Mouse (Mus musculus): ENCODE measurements around the gene Cyp27b1. TPM values are rescaled to one million over a fixed set of nuclear protein-coding genes. Genes with fewer than 3 reads are reported as not detected.

Cyp27b1 gene
- 0.12 and 0.18 TPM in 2 replicates for polyA plus RNA-seq (2015; fragmentation: Nextera tagmentation; extraction: Ambion mirVana)

DNA sequence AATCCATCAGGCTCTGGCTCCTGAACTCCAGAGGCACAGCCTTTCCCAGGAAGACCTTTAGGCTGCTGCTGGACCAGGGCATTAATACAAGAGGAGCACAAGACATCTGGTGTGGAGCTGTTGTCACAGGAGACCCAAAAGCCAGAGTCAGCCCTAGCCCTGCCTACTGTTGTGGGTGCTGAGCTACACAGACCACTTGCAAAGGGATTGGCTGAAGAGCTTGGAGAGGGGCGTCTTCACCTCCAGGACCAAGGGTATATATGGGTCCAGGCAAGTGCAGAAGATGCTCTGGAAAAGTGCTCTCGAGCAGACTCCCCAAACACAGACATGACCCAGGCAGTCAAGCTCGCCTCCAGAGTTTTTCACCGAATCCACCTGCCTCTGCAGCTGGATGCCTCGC, at the start of gene Cyp27b1:
TSS of gene Cyp27b1 (plus strand) at position 297 of the 400 bp plus-strand sequence.
- ATAC-seq, result no peak
- 0 out of 2 replicates have a peak, but pooled peaks cover 4% of the 10 kb centered on the region for H3K36me3 ChIP-seq (ENCODE audit: control insufficient read depth, insufficient read depth, low read length)
- H3K9ac ChIP-seq (ENCODE audit: low read depth, low read length), result no peak within 1 kb of the TSS
- no peak within 1 kb of the TSS for H3K27ac ChIP-seq (ENCODE audit: low read depth, low read length)
- H3K4me2 ChIP-seq (ENCODE audit: low read length), result peak within 1 kb of the TSS; percentile 13; the same call in 1 of the 2 replicates
- no peaks in the 10 kb centered on the region for H3K9me3 ChIP-seq (ENCODE audit: control insufficient read depth, low read length)
- H3K4me3 ChIP-seq (ENCODE audit: low read length), result peak within 1 kb of the TSS; percentile 12
- peaks cover 39% of the 10 kb centered on the region for H3K27me3 ChIP-seq (replicated peaks; ENCODE audit: control insufficient read depth, insufficient read depth, low read length)
- H3K4me1 ChIP-seq (ENCODE audit: control insufficient read depth, insufficient read depth, low read depth, low read length), result peaks cover 3% of the 10 kb centered on the region; the same call in 1 of the 2 replicates
- 34% methylated on average over 5 of the region's 5 CpGs for WGBS

DNA sequence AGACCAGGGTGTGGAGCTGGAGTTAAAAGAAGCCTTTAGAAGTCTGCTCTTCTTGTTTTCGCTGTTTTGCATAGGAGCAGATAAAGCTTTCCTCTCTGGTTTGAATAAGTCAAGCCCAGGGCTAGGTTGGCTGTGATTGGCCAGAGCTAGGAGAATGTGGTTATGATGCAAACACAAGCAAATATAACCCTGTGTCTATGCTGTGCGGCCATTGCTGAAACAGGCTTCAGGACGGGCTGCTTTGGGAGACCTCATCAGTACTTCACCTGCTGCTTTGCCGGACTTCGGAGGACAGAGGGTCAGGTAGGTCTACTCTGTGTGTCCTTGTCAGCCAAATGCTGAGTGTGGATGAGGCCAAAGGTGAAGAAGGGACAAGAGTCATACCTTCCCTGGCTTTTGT, 47.5 kb upstream of the Cyp27b1 start, which contains the start of gene Avil:
TSS of gene Avil (plus strand) at position 181 of the 400 bp plus-strand sequence.
- H3K4me2 ChIP-seq (ENCODE audit: low read length), result no peak within 1 kb of the TSS
- no peak within 1 kb of the TSS for H3K4me3 ChIP-seq (ENCODE audit: low read length)
- no peaks in the 10 kb centered on the region for H3K9me3 ChIP-seq (ENCODE audit: control insufficient read depth, low read length)
- H3K9ac ChIP-seq (ENCODE audit: low read depth, low read length), result no peak within 1 kb of the TSS
- no peaks in the 10 kb centered on the region for H3K4me1 ChIP-seq (ENCODE audit: control insufficient read depth, insufficient read depth, low read depth, low read length)
- WGBS, result 94% methylated on average over 5 of the region's 5 CpGs
- no peak within 1 kb of the TSS for H3K27ac ChIP-seq (ENCODE audit: low read depth, low read length)
- no peak for ATAC-seq
- H3K36me3 ChIP-seq (ENCODE audit: control insufficient read depth, insufficient read depth, low read length), result peaks cover 4% of the 10 kb centered on the region
- H3K27me3 ChIP-seq (replicated peaks; ENCODE audit: control insufficient read depth, insufficient read depth, low read length), result no peaks in the 10 kb centered on the region

DNA sequence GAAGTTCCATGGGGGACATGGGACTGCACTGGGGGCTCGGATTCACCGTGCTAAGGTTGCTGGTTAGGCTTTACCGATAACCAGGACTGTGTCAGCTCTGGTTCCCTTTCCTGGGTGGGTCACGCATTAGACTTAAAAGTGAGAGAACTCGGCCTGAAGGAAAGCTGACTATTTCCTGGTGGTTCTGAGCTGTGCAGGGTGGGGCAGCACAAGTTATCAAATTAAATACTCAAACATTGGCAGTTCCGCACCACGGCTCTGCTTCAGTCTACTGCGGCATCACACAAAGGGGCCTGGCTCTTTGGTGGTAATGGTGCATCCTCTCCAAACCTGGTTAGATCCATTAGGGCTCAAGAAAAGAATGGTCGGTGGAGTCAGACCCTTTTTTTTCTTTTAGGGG, 46.8 kb upstream of the Cyp27b1 start:
- ATAC-seq, result no peak
- Histone ChIP-seq H3K27ac (ENCODE audit: low read depth, low read length) (no peak overlapping the region), H3K27me3 (replicated peaks; ENCODE audit: control insufficient read depth, insufficient read depth, low read length) (no peaks in the 10 kb centered on the region), H3K4me1 (ENCODE audit: control insufficient read depth, insufficient read depth, low read depth, low read length) (no peaks in the 10 kb centered on the region), H3K9ac (ENCODE audit: low read depth, low read length) (no peak overlapping the region), H3K4me2 (ENCODE audit: low read length) (no peak overlapping the region), H3K9me3 (ENCODE audit: control insufficient read depth, low read length) (no peaks in the 10 kb centered on the region), H3K36me3 (ENCODE audit: control insufficient read depth, insufficient read depth, low read length) (peaks cover 4% of the 10 kb centered on the region), H3K4me3 (ENCODE audit: low read length) (no peak overlapping the region)
- WGBS, result 88% methylated on average over 9 of the region's 9 CpGs

DNA sequence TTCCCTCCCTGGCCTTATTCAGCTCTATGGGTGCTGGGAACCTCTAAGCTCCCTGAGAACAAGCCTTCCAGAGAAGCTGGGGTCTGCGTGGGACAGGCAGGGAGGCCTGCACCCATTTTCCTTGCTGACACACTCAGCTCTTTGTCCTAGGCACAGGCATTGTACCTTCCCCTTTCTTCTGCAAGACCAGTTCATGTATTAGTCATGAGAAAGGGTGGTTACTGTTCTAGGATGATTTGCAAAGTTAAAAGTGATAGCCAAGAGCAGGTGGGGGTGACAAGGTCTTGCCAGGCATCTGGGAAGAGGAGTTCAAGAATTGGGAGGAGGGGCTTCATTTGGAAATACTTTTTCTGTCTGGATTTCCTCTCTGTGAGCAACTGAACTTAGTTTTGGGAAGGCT, 46.0 kb upstream of the Cyp27b1 start:
- H3K4me1 ChIP-seq (ENCODE audit: control insufficient read depth, insufficient read depth, low read depth, low read length), result no peaks in the 10 kb centered on the region
- H3K9ac ChIP-seq (ENCODE audit: low read depth, low read length), result no peak overlapping the region
- ATAC-seq, result no peak
- no peak overlapping the region for H3K4me2 ChIP-seq (ENCODE audit: low read length)
- H3K9me3 ChIP-seq (ENCODE audit: control insufficient read depth, low read length), result no peaks in the 10 kb centered on the region
- WGBS, result 75% methylated on average over 1 of the region's 1 CpGs
- H3K36me3 ChIP-seq (ENCODE audit: control insufficient read depth, insufficient read depth, low read length), result peaks cover 4% of the 10 kb centered on the region
- H3K27ac ChIP-seq (ENCODE audit: low read depth, low read length), result no peak overlapping the region
- no peaks in the 10 kb centered on the region for H3K27me3 ChIP-seq (replicated peaks; ENCODE audit: control insufficient read depth, insufficient read depth, low read length)
- H3K4me3 ChIP-seq (ENCODE audit: low read length), result no peak overlapping the region

DNA sequence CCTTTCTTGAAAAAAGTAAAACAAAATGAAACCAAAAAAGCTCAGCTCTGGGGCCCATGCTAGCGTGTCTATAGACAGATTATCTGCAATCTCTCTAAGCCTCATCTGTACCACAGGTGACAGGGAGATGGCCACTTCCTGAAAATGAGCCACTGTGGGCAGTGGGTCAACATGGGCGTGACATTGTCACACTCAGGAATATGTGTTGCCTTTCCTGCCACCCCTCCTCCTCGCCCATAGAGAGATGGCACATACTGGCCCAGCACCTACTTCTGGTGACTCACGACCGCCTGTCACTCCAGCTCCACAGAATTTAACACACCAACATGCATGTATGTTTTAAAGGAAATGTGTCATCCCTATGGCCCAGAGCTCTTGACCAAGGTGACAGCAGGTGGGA, 45.3 kb upstream of the Cyp27b1 start:
- ATAC-seq, result no peak
- no peak overlapping the region for H3K9ac ChIP-seq (ENCODE audit: low read depth, low read length)
- no peak overlapping the region for H3K4me3 ChIP-seq (ENCODE audit: low read length)
- H3K4me1 ChIP-seq (ENCODE audit: control insufficient read depth, insufficient read depth, low read depth, low read length), result no peaks in the 10 kb centered on the region
- no peak overlapping the region for H3K4me2 ChIP-seq (ENCODE audit: low read length)
- no peaks in the 10 kb centered on the region for H3K9me3 ChIP-seq (ENCODE audit: control insufficient read depth, low read length)
- H3K27me3 ChIP-seq (replicated peaks; ENCODE audit: control insufficient read depth, insufficient read depth, low read length), result no peaks in the 10 kb centered on the region
- H3K27ac ChIP-seq (ENCODE audit: low read depth, low read length), result no peak overlapping the region
- WGBS, result 91% methylated on average over 5 of the region's 5 CpGs
- no peaks in the 10 kb centered on the region; the same call in none of the 2 replicates for H3K36me3 ChIP-seq (ENCODE audit: control insufficient read depth, insufficient read depth, low read length)

DNA sequence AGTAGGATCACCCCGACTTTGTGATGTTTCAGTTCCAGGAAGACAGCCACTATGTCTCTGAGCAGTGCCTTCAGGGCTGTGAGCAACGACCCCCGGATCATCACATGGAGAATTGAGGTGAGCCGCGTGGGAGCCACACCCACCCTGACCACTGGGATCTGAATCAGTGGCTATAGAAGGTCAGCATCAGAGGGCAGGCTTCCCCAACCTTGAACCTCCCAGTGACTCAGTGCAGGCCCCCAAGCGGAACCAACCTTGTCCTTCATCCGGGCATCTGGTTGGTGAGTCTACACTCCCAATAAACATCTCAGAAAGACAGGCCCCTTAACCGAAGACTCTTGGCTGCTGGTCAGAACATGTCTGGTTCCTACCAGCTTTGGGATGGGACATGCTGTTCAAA, 44.7 kb upstream of the Cyp27b1 start:
- no peak for ATAC-seq
- WGBS, result 87% methylated on average over 8 of the region's 8 CpGs
- H3K4me1 ChIP-seq (ENCODE audit: control insufficient read depth, insufficient read depth, low read depth, low read length), result no peaks in the 10 kb centered on the region

DNA sequence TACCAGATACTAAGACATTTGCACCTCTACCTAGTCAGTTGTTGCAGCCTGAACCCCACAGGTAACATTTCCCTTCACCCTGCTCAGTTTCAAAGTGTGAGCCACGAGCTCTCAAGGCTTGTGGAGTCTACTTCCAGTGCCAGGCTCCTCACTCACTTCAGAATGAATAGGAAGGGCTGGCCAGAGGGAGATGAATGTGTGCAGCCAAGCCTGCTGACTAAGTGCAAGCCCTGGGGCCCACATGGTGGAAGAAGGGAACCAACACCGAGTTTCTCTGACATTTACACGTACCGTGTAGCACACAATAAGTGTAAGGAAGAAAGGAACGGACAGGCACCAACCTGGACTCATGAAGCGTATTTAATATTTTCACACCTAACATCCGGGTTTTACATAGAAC, 44.2 kb upstream of the Cyp27b1 start:
- no peak overlapping the region for H3K9ac ChIP-seq (ENCODE audit: low read depth, low read length)
- H3K4me1 ChIP-seq (ENCODE audit: control insufficient read depth, insufficient read depth, low read depth, low read length), result no peaks in the 10 kb centered on the region
- no peaks in the 10 kb centered on the region for H3K9me3 ChIP-seq (ENCODE audit: control insufficient read depth, low read length)
- H3K27ac ChIP-seq (ENCODE audit: low read depth, low read length), result no peak overlapping the region
- 72% methylated on average over 7 of the region's 7 CpGs for WGBS
- H3K4me2 ChIP-seq (ENCODE audit: low read length), result no peak overlapping the region
- ATAC-seq, result no peak
- H3K4me3 ChIP-seq (ENCODE audit: low read length), result no peak overlapping the region
- no peaks in the 10 kb centered on the region; the same call in 1 of the 2 replicates for H3K36me3 ChIP-seq (ENCODE audit: control insufficient read depth, insufficient read depth, low read length)
- H3K27me3 ChIP-seq (replicated peaks; ENCODE audit: control insufficient read depth, insufficient read depth, low read length), result no peaks in the 10 kb centered on the region

More for the DNA sequence above, 44.7 kb upstream of the Cyp27b1 start:
- Histone ChIP-seq H3K9ac (ENCODE audit: low read depth, low read length) (no peak overlapping the region), H3K9me3 (ENCODE audit: control insufficient read depth, low read length) (no peaks in the 10 kb centered on the region), H3K27me3 (replicated peaks; ENCODE audit: control insufficient read depth, insufficient read depth, low read length) (no peaks in the 10 kb centered on the region), H3K27ac (ENCODE audit: low read depth, low read length) (no peak overlapping the region), H3K4me2 (ENCODE audit: low read length) (no peak overlapping the region), H3K4me3 (ENCODE audit: low read length) (no peak overlapping the region), H3K36me3 (ENCODE audit: control insufficient read depth, insufficient read depth, low read length) (no peaks in the 10 kb centered on the region; the same call in none of the 2 replicates)

DNA sequence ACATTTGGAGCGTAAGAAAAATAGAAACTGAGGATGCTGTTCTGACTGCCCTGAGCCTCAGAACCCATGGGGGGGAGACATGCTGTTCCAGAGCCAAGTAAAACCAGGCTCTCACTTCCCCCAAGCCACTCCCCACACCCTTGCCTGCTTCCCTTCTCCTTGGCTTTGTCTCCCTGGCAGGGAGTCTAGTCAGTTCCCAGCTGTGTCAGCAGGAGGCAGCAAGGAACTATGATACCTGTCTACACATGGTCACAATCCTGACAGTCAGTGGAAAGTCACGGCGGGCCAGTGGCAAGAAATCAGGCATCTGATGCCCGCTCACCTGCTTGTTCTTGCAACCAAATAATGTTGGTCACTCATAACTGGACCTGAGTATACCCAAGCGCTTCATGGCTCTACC, 31.6 kb upstream of the Cyp27b1 start:
- H3K4me2 ChIP-seq (ENCODE audit: low read length), result no peak overlapping the region
- H3K27me3 ChIP-seq (replicated peaks; ENCODE audit: control insufficient read depth, insufficient read depth, low read length), result no peaks in the 10 kb centered on the region
- WGBS, result 63% methylated on average over 5 of the region's 5 CpGs
- H3K36me3 ChIP-seq (ENCODE audit: control insufficient read depth, insufficient read depth, low read length), result no peaks in the 10 kb centered on the region
- no peaks in the 10 kb centered on the region for H3K9me3 ChIP-seq (ENCODE audit: control insufficient read depth, low read length)
- no peaks in the 10 kb centered on the region for H3K4me1 ChIP-seq (ENCODE audit: control insufficient read depth, insufficient read depth, low read depth, low read length)
- H3K4me3 ChIP-seq (ENCODE audit: low read length), result no peak overlapping the region
- H3K9ac ChIP-seq (ENCODE audit: low read depth, low read length), result no peak overlapping the region
- no peak for ATAC-seq
- no peak overlapping the region for H3K27ac ChIP-seq (ENCODE audit: low read depth, low read length)

DNA sequence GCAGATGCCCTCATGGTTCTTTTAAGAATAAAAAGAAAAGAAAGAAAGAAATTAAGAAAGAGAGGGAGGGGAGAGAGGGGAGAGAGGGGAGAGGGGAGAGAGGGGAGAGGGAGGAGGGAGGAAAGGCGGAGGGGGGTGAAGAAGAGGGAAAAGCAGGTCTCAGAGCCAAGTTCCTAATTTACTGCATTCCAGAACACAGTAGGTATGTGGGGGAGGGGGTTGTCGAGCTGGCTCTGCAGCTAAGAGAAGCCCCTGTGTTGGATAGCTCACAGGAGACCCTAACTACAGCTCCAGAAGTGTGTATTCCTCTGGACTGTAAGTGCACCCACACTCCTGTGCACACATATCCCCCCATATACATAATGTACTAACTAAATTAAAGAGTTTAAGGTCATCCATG, 31.0 kb upstream of the Cyp27b1 start:
- H3K27me3 ChIP-seq (replicated peaks; ENCODE audit: control insufficient read depth, insufficient read depth, low read length), result no peaks in the 10 kb centered on the region
- no peaks in the 10 kb centered on the region for H3K4me1 ChIP-seq (ENCODE audit: control insufficient read depth, insufficient read depth, low read depth, low read length)
- H3K4me2 ChIP-seq (ENCODE audit: low read length), result no peak overlapping the region
- H3K27ac ChIP-seq (ENCODE audit: low read depth, low read length), result no peak overlapping the region
- H3K4me3 ChIP-seq (ENCODE audit: low read length), result no peak overlapping the region
- no peak overlapping the region for H3K9ac ChIP-seq (ENCODE audit: low read depth, low read length)
- no peaks in the 10 kb centered on the region for H3K36me3 ChIP-seq (ENCODE audit: control insufficient read depth, insufficient read depth, low read length)
- ATAC-seq, result no peak
- WGBS, result 36% methylated on average over 2 of the region's 2 CpGs
- no peaks in the 10 kb centered on the region for H3K9me3 ChIP-seq (ENCODE audit: control insufficient read depth, low read length)

DNA sequence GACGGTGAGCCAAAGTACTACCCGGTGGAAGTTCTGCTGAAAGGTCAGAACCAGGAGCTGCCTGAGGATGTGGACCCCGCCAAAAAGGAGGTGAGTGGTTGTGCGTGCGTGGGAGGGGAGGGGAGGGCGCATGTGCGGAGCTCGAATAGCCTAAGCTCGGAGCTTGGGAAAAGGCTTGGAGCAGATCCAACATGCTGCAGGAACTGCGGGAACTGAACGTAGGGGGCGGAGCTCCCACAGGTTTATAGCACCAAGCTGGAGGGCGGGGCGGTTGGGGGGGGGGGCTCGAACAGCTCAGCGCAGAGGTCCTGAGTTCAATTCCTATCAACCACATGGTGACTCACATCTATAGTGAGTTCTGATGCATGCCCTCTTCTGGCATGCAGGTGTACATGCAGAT, 29.6 kb upstream of the Cyp27b1 start:
- Histone ChIP-seq H3K27me3 (replicated peaks; ENCODE audit: control insufficient read depth, insufficient read depth, low read length) (no peaks in the 10 kb centered on the region), H3K9ac (ENCODE audit: low read depth, low read length) (no peak overlapping the region), H3K4me3 (ENCODE audit: low read length) (no peak overlapping the region), H3K27ac (ENCODE audit: low read depth, low read length) (no peak overlapping the region), H3K4me1 (ENCODE audit: control insufficient read depth, insufficient read depth, low read depth, low read length) (no peaks in the 10 kb centered on the region), H3K36me3 (ENCODE audit: control insufficient read depth, insufficient read depth, low read length) (peaks cover 6% of the 10 kb centered on the region), H3K4me2 (ENCODE audit: low read length) (no peak overlapping the region), H3K9me3 (ENCODE audit: control insufficient read depth, low read length) (no peaks in the 10 kb centered on the region)
- WGBS, result 76% methylated on average over 16 of the region's 16 CpGs
- ATAC-seq, result no peak
